Mouse (Mus musculus) lung, postnatal 10 days (tissue): Measurements from ENCODE around the gene Cbx3.
"Not testable (repeated sequence)": the region's sequence is repeated elsewhere in the genome, so short reads cannot be mapped to it uniquely, and the experiment has no call there.

Experiments used
- DNase-seq: peaks from one replicate; pipeline ENCODE4 v3.0.0; 2021

Cbx3 gene

DNA sequence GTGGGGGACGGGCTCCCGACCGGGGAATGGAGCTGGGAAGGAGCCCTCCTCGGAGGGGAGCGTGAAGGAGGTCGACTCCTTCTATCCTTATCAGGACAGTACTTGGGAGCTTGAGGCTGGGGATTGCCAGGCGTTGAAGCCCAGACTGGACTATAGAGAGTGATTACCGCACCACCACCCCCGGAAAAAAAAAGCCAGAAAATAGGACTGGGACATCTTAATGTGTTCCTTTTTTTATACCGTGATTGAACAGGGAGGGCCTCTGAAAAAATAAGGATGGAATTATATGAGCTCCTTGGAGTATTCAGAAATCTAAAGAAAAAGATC, 982 bp downstream of the Cbx3 start:
- DNase-seq, result no peak

DNA sequence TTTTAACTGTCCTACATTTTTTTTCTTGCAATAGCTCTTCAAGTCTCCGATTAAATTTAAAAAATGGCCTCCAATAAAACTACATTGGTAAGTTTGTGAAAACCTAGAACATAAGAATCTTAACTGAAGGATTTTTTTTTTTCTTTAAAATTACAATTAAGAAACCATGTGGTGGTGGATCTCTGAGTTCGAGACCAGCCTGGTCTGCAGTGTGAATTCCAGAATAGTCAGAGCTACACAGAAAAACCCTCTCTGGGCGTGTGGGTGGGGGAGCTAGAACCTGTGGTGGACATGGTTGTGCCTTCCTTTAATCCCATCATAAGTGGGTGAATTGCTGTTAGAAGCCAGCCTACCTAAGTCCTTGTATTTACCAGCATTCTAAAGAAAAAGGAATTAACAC, 1.6 kb downstream of the Cbx3 start:
- no peak for DNase-seq

- DNase-seq, result no peak
Measured at GRCm38 (mm10) chr6:51472213-51472612, 2.1 kb downstream of the Cbx3 start.

DNA sequence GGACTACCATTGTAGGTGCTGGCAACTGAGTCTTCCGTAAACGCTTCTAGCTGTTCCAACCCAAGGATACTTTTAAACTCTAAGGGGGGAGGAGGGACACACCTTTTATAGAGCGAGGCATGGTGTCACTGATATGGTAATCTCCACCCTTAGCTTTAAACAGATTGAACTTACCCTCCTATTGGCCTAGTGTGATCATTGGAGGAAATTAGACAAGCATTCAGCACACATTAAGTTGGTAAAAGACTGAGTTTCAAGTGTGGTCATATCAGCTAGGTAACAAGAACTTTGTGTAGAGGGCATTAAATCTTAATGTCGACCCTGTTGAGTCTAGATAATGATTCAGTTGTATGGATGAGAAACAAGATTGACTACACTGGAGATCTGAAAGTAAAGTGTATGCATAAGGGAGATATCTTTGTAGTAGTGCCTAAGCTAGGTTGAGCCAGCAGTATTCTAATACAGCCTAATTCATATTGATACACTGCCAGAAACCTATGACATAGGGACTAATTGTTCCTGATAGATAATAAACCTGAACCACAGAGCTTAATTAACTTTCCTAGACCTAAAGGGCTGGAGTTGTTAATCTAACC, 9.1 kb downstream of the Cbx3 start:
- DNase-seq, result no peak

DNA sequence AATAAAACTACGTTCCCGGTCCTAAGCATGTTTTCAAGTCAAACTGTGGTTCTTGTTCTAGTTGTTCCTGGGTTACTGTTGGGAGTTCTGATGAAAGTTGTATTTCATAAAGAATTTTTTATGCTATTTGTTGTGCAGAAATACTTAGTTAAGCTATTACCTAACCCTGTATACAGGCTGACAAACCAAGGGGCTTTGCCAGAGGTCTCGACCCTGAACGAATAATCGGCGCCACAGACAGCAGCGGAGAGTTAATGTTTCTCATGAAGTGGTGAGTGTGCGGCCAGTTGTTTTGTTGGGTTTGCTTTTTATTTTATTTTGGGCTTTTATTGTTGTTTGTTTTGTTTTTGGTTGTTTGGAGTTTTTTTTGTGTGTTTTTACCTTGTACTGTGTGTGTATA, 11.4 kb downstream of the Cbx3 start:
- DNase-seq, result no peak

DNA sequence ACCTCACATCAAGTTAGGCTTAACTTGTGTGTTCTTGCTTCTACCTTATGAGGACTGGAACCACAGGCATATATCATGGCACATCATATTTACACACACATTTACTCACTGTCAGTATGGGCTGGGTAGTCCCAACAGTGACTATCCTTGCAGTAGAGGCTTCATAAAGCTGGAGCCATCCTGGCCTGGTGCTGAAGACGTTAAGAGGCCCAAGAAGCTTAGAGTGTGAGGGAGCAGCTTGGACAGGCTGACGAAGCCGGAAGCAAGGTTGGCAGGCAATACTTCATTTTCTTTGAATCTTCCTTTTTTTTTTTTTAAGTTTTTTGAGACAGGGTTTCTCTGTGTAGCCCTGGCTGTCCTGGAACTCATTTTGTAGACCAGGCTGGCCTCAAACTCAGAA, 13.7 kb downstream of the Cbx3 start:
- DNase-seq, result no peak

- not testable (repeated sequence) for DNase-seq
Measured at GRCm38 (mm10) chr6:51484556-51484955, 14.4 kb downstream of the Cbx3 start.

DNA sequence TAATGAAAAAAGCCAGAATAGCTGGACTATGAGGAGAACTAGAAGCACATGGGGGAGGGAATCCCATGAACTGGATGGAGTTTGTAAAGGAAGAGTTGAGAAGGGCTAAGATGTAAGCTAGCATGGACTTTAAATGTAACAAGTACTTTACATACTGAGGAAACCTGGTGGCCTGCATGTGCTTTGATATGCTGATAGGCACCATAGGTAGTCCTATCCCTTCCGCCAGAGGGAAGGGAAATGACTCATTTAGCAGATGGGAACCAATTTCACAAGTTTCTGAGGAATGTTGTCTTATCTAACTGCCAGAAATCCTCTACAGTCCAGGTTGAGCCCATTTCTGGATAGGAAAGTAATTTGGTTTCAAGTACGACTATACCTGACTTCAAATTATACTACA, 15.5 kb downstream of the Cbx3 start:
- no peak for DNase-seq

DNA sequence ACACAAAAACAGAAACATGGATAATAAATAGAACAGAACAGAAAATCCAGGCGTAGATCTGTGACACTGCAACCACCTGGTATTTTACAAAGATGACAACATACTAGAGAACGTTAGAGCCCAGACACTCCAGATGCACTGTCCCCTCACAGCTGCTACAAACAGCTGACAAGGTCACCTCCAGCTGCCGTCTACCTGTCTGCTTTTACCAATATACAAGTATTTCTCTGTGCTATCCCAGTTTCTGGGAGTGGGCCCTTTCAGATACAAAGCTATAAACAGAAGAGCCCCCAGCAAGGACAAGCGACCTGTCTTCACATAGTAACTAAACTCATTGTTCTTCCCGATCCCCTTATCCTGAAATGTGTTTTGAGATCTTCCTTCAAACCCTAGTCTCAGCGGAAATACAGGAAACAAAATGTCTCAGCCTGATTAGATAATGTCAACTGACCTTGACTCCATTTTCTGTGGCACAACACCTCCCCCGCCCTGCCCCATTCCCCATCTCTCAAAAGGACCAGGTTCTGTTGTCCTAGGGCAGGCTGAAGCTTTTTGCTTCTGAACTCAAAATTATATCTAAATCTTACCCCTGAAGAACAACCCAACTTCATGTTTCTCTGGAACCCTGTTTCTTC, 16.0 kb downstream of the Cbx3 start:
- DNase-seq, result no peak

GRCm38 (mm10) chr6:51486731-51487130, 16.6 kb downstream of the Cbx3 start:
- no peak for DNase-seq

DNA sequence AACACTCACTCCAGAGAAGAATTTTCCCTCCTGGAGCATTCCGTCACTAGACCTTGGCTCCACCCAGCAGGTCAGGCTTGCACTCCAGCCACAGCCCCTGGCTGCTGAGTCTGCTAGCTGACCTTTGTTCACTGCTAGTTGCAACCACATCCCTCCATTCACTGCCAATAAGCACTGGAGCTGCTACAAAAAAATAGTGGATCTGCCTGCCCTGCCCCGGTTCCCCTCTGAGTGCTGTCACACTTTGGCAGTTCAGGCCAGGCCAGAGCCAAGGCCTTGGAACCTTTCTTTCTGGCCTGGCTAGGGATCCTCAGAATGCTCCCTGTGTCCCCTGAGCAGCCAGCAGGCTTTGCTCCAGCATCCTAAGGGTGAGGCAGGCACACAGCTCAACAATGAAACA, 19.6 kb downstream of the Cbx3 start:
- peak; percentile 44 for DNase-seq

GRCm38 (mm10) chr6:51497321-51498111, 27.4 kb downstream of the Cbx3 start:
- no peak for DNase-seq

DNA sequence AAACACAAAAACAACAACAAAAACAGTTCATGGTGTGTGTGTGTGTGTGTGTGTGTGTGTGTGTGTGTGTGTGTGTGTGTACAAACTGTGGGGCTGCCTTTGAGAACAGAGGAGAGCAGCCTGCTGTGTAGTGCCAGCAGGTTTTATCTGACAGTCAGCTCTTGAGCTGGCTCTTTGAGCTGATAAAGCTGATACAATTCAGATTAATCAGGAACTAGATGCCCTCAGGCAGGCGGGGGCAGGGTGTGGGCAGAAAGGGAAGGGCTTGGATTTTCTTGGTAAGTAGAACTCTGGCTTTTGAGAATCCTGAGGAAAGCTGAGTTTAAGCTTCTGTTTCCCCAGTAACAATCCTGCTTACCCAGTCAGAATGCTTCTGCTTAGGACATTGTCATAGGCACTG, 35.5 kb downstream of the Cbx3 start:
- DNase-seq, result no peak

GRCm38 (mm10) chr6:51507556-51507955, 37.4 kb downstream of the Cbx3 start:
- DNase-seq, result no peak

DNA sequence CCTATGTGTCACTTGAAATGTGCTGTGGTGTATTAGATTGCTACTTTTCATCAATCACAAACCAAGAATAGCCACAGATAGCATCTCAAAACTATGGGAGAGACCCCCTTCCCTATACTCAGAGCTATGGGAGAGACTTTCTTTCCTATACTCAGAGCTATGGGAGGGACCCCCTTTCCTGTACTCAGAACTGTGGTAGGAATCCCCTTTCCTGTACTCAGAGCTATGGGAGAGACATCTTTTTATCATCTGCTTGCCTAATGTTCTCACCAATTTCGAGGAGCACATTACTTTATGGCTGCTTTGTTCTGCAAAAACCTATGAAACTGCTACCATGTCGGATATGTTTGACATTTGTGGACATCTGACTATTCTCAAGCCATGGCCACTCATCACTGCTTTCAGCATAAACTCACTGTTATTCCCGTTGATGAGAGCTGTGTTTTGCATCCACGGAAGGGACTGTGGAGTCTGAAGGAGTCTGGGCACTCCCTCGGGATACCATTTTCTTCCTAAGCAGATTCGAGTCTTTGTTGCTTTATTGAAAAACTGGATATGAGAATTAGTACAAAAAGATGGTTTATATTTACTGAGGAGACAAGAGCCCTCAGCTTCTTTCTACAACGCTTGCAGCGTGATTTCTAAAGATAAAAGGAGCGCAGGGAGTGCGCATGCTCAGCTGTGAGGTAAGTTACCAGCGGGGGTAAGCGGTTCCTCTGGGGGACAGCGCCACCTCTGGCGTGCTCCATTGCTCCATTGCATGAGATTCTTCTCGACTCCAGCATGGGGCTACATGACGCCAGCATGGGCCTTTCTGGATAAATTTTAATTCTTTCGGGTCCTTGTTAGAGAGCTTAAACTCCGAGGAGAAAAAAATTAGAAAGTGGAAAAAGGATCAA, 38.8 kb downstream of the Cbx3 start:
- peak; percentile 83 for DNase-seq

DNA sequence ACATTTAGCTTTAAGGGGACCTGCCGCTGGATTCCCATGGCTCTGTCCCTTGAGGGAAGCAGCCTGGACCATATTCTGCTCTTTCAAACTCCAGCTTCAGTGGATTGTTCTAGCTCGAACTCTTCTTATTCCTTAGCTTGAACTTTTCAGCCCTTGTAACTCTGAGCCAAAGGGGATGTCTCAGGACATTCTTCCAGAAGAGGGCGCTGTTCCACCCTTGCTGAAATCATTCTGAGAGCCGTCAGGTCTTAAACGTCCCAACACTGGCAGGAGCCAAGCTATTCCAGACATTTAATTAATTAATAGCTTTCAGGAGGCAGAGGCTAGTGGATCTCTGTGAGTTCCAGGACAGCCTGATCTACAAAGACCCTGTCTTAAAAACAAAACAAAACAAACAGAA, 39.9 kb downstream of the Cbx3 start:
- DNase-seq, result peak; percentile 66

DNA sequence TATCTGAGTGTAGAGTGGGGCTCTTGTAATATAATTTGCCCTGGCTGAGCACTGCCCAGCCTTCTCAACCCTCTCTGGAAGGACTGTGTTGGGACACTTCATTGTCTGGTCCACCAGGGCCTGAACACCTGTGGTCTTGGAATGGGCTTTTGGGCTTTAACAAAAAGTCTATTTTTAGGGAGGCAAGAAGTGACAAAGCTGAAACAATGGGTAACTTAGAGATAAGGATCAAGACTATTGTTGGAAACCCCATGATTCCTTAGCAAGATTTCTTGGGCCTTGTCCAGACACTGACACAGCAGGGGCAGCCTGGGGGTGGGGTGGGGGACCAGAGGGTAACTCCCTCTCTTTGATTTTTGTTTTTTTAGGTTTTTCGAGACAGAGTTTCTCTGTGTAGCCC, 40.8 kb downstream of the Cbx3 start:
- no peak for DNase-seq

- DNase-seq, result no peak
Measured at GRCm38 (mm10) chr6:51513745-51514144, 43.6 kb downstream of the Cbx3 start.

DNA sequence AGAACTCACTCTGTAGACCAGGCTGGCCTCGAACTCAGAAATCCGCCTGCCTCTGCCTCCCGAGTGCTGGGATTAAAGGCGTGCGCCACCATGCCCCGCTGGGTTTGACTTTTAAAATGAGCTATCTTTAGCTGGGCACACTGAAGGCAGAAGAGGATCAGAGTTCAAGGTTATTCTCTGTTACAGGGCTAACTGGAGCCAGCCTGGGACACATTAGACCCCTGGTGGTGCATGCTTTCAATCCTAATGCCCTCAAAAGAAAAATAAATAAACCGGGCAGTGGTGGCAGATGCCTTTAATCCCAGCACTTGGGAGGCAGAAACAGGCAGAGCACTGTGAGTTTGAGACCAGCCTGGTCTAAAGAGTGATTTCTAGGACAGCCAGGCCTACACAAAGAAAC, 44.7 kb downstream of the Cbx3 start:
- no peak for DNase-seq

GRCm38 (mm10) chr6:51523310-51523709, 53.1 kb downstream of the Cbx3 start:
- DNase-seq, result no peak

DNA sequence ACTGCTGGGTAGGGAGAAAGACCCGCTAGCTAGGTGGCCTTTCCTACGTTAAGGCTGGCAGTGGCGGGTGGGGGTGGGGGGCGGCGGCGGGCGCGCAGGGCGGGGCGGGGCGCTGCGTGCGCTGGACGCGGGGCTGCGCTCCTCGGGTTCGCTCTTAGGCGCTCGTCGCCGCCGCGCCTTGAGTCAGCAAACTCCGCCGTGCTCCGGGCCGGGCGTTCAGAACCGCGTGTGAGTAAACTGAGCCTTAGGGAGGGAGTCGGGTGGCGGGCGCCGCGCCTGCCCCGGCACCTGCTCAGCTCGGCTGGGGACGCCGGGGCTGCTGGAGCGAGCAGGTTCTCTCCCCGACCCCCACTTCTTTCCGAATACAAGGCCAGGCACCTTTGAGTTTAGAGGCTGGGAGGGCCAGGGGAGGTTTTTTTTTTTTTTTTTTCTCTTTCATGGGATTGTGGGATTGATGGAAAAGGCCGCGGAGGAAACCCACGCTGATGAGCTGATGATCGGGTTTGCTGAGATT, 53.7 kb downstream of the Cbx3 start, which contains the start of gene Snx10:
Gene Snx10 (plus strand): TSS at position 95 of the 514 bp plus-strand sequence.
- peak; percentile 29 for DNase-seq

DNA sequence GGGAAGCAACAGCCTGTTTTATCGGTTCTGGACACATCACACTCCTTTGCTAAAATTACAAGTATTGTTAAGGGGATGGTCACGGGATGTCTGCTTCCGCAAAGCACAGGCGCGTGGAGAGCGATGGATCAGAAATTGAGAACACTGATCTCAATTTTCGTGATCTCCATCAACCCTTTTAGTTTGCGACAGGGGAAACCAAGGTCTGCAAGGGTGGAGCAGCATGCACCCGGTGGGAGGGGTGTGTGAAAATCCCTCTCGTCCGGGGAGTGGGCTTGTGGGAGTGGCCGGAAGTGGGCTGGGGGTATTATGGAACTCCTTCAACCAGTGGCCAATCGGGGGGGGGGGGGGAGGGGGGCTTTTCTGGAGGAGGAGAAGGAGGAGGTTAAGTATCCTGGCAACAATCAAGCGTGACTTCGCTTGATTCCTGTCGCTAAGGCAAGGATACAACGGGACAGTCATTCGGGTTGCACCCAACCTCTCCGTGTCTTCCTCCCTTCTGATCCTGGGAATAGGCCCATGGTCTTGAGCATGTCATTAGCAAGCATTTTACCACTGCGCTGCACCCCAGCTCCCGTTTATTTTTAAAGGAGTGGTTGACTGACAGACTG, 54.3 kb downstream of the Cbx3 start:
- peak; percentile 22 for DNase-seq

GRCm38 (mm10) chr6:51525001-51525400, 54.8 kb downstream of the Cbx3 start:
- no peak for DNase-seq
